In the genomic region with DNA sequence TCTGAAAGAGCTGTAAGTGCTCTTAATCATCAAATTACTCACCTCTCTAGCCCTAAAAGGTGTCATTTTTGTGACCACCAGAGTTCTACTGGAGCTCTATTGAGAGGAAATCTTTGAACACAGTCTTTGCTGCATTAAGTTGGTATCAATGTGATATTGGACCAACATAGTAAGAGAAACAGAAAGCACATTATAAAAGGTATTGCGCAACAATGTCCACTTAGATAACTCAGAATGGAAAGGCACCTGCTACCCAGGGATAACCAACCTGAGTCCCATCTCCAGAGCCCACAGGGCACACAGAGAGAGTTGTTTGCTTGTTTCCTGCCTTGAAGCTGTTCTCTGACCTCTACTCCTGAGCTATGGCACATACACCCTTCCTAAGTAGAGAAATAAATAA, we compare ENCODE assay signal across 27 mouse cellular contexts.
"Had no signal": no experiment of that assay in that cellular context is flagged by ENCODE, and none has a peak within 500 bp of the region (broad histone marks: within the 10 kb centered on the region; RNA-seq: fewer than 3 reads in every experiment).

No protein-coding gene starts in this region.

- H3K4me3 ChIP-seq: embryonic facial prominence, embryonic 10.5 days; embryonic facial prominence, embryonic 12.5 days; embryonic facial prominence, embryonic 13.5 days; embryonic facial prominence, embryonic 15.5 days; forebrain, embryonic 10.5 days; forebrain, embryonic 12.5 days; forebrain, embryonic 13.5 days; forebrain, embryonic 15.5 days; gastrocnemius, adult 2 months; heart, adult 2 months had no signal

- DNase-seq: cerebellum, adult 8-10 months; cerebellum, adult 9-10 months; cerebellum, adult 9-11 months; cerebellum, postnatal 10 days; cerebellum, postnatal 14 days; cerebellum, postnatal 25 days; cerebellum, postnatal 36 days; embryo, embryonic 11 days; forebrain, postnatal 0 days; gastrocnemius, adult 2 months; gastrocnemius, postnatal 10 days; gastrocnemius, postnatal 14 days; gastrocnemius, postnatal 25 days; gastrocnemius, postnatal 36 days; heart, adult 11 months; heart, adult 18-20 months; heart, adult 2 months had no signal

- H3K36me3 ChIP-seq: embryonic facial prominence, embryonic 10.5 days; embryonic facial prominence, embryonic 12.5 days; embryonic facial prominence, embryonic 13.5 days; embryonic facial prominence, embryonic 15.5 days; forebrain, embryonic 10.5 days; forebrain, embryonic 12.5 days; forebrain, embryonic 15.5 days had no signal

- H3K27me3 ChIP-seq: embryonic facial prominence, embryonic 12.5 days; embryonic facial prominence, embryonic 13.5 days; embryonic facial prominence, embryonic 15.5 days; forebrain, embryonic 13.5 days; forebrain, embryonic 15.5 days had no signal

- ATAC-seq: forebrain, embryonic 13.5 days; forebrain, embryonic 14.5 days; forebrain, embryonic 15.5 days; forebrain, embryonic 16.5 days; forebrain, postnatal 0 days had no signal

- H3K4me2 ChIP-seq: embryonic facial prominence, embryonic 12.5 days; embryonic facial prominence, embryonic 13.5 days; embryonic facial prominence, embryonic 15.5 days; forebrain, embryonic 12.5 days; forebrain, embryonic 13.5 days; forebrain, embryonic 15.5 days had no signal

- H3K9me3 ChIP-seq: embryonic facial prominence, embryonic 10.5 days; embryonic facial prominence, embryonic 12.5 days; embryonic facial prominence, embryonic 13.5 days; embryonic facial prominence, embryonic 15.5 days; forebrain, embryonic 10.5 days; forebrain, embryonic 12.5 days; forebrain, embryonic 13.5 days; forebrain, embryonic 15.5 days had no signal
